Mouse (Mus musculus): Measurements from ENCODE around the gene Hpcal1.

The Hpcal1 gene

DNA sequence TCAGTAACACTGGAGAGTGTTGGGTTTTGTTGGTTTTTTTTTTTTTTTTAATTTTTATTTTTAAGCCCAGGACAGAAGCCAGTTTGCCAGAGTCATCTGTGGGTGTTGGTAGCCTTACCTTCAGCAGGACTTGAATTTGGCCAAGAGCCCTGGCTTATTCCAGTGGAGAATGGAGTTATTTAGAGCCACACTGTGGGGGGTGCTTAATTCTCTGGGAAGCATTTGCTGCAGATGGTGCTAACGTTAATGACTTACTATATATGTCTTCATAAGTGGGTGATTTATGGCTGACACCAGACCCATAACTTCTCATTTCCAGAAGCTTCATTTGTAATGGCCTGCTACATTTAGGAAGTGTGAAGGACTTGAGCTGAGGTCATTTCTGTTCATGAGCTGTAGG lies 21.9 kb downstream of the Hpcal1 start:
- DNase-seq (ENCODE audit: inconsistent ontology term): no peak

DNA sequence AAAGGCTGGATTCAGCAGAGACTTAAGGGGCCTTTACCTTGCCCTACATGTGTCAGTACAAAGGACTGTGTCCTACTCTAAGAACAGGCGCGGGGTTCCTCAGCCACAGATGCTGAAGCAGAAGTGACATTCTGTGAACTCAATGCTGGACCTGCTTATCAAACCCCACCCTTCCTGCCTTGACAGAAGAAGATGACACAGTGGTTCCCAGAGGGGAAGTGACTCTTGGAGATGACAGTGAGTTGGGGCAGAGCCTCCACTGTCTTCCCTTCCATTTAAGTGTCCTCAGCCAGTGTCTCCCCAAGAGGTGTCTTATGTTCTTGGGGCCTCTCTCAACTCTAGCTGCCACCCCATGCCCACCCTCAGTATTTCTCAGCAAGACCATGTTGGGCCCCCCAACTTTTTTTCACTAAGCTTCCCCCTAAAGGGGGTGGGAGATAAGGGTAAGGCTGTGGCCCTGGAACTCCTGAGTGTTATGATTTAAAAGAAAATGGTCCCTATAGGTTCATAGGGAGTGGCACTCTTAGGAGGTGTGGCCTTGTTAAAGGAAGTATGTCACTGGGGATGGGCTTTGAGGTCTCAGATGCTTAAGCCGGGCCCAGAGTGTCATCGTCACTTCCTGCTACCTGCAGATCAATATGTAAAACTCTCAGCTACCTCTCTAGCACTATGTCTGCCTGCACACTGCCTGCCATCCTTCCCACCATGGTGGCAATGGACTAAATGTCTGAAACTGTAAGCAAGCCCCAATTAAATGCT lies 25.2 kb downstream of the Hpcal1 start:
- DNase-seq (ENCODE audit: inconsistent ontology term): no peak

DNA sequence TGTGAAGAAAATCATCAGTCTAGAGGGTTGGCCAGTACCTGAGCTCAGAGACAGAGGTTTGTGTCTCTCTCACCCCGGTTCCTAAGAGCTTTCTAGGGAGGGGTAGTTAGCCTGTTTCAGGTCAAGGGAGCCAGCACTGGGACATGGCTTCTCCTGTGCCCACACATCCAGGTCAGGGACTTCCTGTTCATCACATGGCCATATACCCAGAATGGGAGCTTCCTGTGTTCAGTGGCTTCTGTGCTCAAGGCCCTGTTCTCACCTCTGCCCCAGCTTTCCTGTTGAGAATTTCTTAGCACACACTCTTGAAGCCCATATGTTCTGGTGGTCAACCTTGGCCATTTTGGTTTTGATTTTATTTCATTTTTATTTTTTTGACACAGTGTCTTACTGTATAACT lies 26.6 kb downstream of the Hpcal1 start:
- no peak for DNase-seq (ENCODE audit: inconsistent ontology term)

DNA sequence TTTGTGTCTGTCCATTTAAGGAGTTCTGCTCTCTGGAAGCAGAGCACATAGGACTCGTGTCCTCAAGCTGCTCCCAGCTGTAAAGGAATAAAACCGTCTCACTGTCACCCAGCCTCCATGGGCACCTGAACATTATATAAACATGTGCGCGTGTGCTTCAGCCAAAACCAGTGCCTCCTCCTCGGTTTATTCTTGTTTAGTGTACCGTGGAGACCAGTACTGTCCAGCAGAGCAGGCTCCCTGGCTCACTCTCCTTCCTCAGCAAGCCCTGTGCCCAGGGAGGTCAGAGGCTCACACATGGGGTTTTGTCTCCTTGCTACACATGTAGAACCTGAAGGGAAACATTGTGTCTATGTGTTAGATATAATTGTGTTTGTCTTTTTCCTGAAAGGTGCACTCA lies 27.5 kb downstream of the Hpcal1 start:
- DNase-seq (ENCODE audit: inconsistent ontology term): no peak

DNA sequence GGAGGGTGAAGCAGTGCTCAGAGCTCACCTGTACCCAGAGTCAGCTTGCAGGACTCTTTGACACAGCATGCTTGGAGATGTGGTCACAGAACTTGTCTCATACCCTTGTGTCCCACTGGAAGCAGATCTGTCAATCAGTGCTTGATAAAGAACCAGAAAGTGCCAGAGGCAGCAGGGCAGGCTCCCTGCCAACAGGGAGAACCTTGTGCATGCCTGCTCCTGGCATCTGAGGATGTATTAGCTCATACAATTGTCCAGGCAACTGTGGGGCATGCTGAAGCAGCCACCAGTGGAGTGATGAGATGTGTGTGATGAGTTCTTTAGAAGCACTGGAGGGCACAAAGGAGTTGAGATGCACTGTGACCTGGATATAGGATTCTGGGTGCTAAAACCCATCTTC lies 30.4 kb downstream of the Hpcal1 start:
- peak; percentile 66 for DNase-seq (ENCODE audit: inconsistent ontology term)

DNA sequence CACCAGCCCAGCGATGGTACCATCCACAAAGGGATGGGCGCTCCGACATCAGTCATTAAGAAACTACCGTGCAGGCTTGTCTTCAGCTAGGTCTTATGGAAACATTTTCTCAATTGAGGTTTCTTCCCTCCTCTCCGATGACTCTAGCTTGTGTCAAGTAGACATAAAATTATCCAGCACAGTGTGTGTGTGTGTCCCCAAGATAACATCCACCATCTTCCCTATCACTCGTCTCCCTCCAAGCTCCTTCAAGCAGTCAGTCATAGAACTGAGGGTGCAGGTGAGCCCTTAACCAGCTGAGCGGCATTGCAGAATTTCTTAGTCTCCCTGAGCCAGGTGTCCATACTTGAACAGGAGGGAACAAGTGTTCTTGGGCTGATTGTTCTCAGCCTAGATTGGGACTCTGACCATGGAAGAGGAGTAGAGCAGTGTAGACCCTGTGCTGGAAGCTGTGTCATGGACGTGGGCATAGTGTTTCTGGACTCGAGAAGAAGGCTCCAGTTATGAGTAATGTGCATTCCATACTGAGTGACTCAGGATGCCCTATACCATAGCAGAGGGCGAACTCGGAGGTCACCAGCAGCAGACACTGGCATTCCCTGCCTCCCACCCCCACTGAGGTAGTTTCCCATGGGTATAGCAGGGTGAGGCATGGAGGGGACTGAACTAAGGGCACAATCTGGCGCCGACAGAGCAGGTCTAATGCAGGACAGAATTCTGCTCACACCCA lies 32.0 kb downstream of the Hpcal1 start:
- no peak for DNase-seq (ENCODE audit: inconsistent ontology term)

DNA sequence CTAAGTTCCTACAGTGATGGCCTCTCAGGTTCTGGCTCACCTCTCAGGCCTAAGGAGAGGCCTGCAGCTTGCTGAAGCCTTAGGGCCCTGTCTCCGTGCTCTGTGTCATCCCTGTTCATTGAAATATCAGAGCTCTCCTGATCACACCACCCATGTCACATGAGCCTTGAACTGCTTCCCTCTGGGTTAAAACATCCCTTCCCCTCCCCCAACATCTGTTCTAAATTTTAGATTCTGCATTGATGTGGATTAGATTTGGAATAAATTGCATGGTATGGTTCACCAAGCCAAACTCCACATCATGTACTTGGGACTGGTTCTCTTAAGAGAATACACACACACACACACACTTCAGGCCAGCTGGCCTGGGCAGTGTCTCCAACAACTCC lies 32.5 kb downstream of the Hpcal1 start:
- DNase-seq (ENCODE audit: inconsistent ontology term): no peak

DNA sequence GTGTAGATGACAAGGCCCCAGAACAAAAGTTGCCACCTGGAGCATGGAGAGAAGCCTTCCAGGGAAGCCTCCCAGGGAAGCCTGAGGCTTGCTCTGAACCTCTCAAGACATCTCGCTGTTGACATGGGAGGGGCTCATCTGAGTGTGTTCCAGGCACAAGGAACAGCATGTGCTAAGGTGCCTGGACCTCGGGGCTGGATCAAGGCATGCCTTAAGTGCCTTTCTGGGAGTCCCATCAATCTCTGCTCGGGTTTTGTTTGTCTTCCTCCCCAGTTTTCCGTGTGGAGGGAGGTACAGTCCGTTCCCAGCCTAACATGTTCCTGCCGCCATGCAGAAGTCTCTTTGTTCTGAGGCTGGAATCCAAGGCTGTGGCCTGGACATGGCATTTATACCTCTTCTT lies 33.3 kb downstream of the Hpcal1 start:
- no peak for DNase-seq (ENCODE audit: inconsistent ontology term)

DNA sequence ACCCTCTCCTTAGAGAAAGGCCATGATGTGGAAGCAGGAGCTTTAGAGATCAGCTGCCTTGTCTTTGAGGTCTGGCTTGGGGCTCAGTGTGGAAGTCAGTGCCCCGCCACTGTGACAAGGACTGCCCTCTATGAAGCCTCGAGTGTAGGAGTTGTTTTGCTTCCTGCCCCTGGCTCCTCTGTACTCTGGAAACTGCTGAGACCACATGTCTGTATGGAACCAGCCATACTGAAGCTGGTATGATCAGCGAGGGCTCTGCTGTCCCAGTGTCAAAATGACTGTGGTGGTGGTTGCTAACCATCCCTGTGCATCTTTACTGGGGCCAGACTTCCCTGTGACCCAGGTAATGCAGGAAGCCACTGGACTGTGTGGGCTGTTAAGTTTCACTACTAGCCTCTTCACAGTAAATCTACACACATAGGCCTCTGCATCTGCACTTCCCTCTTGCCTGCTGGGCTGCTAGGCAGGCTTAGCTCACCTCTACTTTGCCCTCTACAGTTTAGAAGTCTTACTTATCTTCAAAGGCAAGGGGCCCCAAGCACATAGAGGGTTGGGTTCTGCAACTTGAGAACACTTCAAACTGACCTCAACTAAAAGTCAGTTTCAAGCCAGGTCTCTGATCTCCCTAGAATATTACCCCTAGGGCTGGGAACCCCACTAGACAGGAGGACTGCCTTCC lies 33.9 kb downstream of the Hpcal1 start:
- DNase-seq (ENCODE audit: inconsistent ontology term): no peak

DNA sequence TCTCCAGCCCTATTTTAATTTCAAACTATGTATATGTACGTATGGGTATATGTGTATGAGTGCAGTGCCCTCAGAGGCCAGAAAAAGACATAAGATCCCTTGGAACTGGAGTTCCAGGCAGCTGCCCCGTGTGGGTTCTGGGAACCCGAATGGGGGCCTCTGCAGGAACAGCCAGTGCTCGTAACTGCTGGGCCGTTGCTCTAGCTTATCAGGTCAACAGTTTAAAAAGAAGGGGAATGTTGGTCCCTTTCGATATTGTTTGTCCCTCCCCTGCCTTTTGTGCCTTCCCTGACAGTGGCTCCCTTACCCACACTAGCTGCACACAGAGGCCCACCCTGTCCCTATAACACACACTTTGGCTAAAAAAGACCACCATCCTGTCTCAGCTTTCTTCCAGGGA lies 34.9 kb downstream of the Hpcal1 start:
- no peak for DNase-seq (ENCODE audit: inconsistent ontology term)

DNA sequence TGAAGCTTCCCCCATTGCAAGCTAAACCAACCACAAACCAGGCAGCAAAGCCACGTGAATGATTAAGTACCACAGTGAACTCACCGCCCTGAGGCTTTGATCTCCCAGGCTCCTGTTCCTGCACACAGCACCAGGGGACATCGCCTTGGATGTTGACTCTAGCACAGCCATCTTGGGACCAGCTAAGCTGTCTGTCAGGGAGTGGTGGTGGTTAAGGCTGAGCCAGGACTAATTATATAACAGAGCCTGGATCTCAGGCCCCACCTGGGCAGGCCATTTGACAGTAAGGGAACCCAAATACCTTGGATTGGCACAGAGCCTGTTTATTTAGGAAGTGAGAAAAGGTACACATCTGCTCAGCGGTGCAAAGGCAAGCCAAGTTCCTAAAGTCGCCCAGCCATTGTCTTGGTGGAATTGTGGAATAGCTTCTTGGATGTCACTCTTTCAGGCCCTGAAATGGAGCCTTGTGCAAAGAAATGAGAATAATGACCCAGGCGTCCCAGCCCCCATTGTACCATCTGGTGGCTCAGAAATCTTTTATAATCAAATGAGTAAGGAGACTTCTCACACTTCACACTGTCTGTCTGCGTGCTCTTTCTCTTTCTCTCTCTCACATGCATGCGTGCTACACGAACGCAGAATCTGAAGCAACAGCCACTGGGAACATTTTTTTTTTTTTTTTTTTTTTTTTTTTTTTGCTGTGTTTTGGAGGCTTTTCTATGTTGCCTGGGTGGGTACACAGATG lies 36.1 kb downstream of the Hpcal1 start:
- DNase-seq (ENCODE audit: inconsistent ontology term): no peak

DNA sequence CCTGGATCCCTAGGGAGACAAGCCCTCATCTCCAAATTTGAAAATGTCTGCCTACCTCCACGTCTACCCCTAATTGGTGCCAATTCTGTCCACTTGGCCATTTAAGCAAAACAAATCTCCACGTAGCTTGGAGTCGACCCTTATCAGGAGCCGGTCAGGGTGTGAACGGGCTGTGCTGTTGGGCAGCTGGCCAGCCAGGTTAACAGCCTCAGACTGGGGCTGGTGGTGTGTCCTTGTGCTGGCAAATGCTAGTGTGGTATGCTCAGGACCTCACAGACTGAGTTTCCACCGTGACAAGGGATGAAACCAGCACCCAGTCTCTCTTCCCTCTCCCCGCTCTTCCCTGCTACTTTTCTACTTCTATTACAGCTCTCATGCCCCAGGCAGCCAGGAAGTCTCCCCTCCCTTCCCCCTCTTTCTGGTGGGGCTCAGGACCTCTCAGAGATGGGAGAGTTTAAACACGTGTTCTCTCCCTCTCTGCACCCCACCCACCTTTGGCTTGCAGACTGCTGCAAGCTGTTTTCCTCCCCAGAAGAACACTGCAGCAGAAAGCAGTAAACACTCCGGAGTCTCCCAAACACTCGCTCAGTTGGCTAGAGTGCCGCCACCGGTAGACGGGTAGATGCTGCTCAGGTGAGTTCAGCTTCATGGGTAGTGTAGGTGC lies 37.2 kb downstream of the Hpcal1 start:
- DNase-seq (ENCODE audit: inconsistent ontology term): no peak

DNA sequence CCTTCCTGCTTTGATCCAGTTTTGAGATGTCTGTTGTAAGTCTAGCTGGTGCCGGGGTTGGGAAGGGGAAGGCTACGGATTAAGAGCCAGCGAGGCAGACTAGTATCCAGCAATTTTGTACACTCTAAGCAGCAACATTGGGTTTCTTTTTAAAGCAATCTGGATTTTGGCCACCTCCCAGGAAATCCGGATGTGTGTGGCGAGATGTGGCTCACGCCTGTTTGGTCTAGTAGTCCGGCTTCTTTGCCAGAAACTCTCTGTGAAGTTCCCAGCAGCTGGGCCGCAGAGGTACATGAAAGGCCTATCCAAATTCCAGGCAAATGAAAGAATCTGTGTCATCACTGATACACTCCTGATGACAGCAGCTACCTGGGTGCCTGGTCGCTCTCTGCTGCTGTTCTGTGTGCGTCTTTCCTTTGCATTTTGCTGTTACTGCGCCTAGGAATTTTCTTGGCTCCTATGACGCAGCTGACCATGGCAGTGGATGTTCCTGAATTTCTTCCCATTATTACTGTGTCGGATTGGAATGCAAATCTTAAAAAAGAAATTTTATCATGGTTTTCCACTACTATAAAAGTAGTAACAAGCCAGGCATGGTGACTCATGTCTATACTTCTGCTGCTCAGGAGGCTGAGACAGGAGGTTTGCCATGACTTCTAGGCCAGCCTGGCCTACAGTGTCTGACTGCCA lies 38.7 kb downstream of the Hpcal1 start:
- DNase-seq (ENCODE audit: inconsistent ontology term): peak; percentile 84

DNA sequence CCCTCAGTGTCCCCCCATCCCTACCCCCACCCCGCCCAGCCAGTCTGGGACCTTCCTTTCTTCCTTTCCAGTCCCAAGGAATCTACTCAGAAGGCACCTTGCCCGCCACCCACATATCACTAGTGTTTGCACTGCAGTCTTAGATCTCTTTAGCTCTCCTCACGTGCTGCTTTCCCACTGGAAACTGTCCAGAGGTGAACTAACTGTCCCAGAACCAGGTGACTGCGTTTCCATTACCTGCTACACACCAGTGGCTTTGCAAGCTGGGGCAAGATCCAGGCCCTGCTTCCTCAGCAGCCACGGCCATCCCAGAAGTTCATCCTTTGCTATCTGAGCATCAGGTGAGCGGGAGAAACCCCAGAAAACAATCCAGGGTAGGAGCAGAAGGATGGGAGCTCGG lies 41.4 kb downstream of the Hpcal1 start:
- DNase-seq (ENCODE audit: inconsistent ontology term): no peak

DNA sequence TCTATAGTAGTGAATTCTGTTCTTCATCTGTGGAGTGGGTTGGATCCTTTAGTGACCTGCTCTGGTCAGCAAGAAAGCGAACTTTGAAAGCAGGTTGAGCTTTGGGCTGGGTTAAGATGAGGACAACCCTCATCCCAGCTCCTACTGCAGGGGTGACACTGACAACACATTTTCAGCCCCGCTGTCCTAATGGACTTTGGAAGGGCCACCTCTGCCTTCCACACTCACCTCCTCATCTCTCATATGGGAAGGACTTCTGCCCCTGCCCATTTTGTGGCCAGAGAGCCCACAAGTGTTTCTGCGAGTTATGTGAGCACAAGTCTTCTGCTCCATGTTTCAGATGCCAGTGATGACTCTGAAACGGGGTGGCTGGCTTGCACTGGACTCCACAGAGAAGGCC lies 41.9 kb downstream of the Hpcal1 start:
- DNase-seq (ENCODE audit: inconsistent ontology term): no peak

DNA sequence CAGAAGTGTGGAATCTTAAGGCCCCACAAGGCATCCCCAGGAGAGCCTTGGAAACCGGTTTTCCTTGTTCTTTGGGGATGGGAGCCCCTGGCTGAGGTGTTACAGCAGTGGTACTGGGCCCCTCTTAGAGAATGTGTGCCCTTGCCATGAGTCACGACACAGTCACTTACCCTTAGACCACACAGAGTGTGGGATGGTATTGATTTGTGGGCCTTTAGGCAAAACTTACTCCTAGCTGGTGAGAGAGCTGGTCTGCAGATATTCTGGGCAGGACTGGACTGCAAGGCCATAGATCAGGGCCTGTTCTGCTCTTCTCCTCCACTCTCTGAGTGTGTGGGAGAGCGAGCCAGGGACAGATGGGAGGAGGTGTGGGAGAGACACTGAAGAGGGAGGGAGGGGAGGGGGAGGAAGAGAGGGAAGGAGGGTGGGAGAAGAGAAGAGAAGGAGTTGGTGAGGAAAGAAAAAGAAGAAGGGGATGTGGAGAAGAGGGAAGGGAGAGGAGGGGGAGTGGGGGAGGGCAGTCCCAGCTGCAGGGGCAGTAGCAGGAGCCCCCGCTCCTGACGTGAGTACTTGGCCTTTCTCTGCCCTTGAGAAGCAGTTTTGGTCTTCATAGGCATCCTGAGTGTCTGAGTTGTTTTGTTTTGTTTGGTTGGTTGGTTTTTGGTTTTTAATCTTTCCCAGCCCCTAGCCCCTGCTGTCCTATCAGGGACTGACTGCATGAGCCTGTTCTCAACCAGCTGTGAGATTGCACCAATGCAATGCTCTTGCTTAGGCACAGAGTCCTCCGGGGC lies 42.7 kb downstream of the Hpcal1 start:
- no peak for DNase-seq (ENCODE audit: inconsistent ontology term)

DNA sequence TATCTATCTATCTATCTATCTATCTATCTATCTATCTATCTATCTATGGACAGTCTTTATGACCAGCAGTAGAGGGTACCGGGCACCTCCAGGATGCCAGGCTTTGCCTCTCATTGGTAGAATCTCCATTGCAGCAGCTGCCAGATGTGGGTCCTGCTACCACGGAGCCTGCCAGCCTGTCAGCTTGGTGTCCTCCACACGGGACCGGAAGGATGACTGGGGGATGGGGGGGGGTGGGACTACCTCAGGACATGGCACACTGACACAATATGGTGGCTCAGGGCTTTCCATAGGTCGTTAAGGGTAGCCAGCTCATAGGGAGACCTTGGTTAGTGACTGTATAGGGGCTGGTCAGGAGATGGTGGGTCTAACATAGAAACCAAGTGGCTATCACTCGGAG lies 45.7 kb downstream of the Hpcal1 start:
- no peak for DNase-seq (ENCODE audit: inconsistent ontology term)

DNA sequence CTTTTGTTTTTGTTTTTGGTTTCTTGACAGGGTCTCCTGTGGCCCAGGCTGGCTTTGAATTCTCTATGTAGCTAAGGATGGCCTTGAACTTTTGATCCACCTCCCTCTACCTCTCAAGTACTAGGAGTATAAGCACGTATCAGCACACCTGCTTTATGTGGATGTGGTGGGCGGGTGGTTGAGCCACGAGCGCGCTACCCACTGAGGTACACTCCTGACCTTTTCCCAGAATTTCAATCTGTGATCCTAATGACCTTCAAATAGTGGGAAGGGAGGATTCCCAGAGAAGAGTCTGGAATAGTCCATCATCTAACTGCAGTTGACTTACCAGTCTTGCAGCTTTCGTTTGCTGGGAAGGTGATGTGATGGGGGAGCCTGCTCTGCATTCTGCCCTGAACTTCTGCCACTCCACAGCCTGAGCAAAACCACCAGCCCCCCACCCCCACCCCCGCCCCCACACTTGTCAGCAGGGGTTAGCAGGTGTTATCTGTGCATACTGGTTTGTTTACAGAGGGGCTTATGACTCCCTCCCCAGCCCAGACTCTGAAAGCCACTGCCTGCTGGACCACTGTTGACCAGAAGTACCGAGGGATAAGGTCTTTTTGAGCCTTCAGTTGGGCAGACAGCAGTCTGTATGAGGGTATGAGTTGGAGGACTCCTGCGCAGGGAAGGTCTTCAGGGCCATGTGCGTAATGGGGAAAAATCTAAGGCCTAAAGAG lies 46.4 kb downstream of the Hpcal1 start:
- no peak for DNase-seq (ENCODE audit: inconsistent ontology term)

DNA sequence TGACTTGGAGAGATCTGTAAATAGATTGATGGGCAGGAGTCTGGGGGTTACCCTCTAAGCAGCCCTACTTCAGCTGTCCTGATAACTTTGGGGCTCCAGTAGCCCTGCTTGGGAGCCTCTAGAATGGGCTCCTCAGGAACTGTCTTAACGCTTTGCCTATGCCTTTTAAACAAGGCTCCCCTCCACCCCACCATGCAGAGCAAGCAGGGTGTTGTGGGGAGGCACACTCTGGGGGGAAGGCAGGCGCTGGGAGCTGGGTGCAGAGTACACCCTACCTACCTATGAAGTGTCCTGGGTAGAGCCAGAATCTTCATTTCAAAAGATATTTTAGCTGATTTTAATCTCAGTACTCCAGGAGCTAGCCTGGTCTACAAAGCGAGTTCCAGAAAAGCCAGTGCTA lies 47.2 kb downstream of the Hpcal1 start:
- DNase-seq (ENCODE audit: inconsistent ontology term): no peak

DNA sequence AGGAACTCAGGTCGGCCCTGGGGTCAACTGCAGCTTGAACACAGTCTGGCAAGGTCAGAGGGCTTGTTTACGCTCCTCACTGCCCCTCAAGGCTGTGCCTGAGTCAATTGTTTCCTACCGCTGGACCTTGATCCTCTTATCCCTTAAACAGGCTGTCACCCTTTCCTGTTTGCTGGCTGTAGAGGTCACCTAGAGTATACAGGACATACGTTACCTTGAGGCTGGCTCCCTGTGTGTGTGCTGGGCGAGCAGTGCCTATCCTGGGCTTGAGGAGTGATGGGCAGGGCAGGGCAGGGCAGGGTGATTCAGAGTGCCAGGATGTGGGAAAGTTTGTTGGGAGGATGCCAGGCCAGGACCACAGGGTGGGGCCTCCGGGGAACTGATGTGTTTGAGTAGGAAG lies 47.8 kb downstream of the Hpcal1 start:
- peak; percentile 42 for DNase-seq (ENCODE audit: inconsistent ontology term)

Measured in Muller cell, postnatal 12 days (primary cell).